In genomic region chr1:149449801-149450493, GRCm38 (mm10) we compare ENCODE assay signal across 16 mouse cellular contexts.
DNase-seq lines count a peak whose midpoint lies in the region; ATAC-seq lines count a peak whose summit lies in the region.
"Had no signal": no experiment of that assay in that cellular context is flagged by ENCODE, and none has a peak within 500 bp of the region (broad histone marks: within the 10 kb centered on the region; RNA-seq: fewer than 3 reads in every experiment).

No protein-coding gene starts in this region.

- WGBS in forebrain, embryonic 13.5 days: 79% methylated on average over 2 of the region's 2 CpGs
- WGBS in forebrain, embryonic 11.5 days: 93% methylated on average over 2 of the region's 2 CpGs
- 65% methylated on average over 2 of the region's 2 CpGs for WGBS in hindbrain, embryonic 16.5 days
- 82% methylated on average over 2 of the region's 2 CpGs for WGBS in hindbrain, embryonic 13.5 days
- WGBS in forebrain, embryonic 16.5 days: 78% methylated on average over 2 of the region's 2 CpGs

- 0 out of 2 replicates have a peak, but pooled peaks have one; percentile 41 for ATAC-seq in forebrain, embryonic 13.5 days
- no peak for ATAC-seq in forebrain, embryonic 11.5 days (replicated peaks; ENCODE audit: low FRiP score)
- ATAC-seq in hindbrain, embryonic 16.5 days: peak; percentile 91
- ATAC-seq in hindbrain, embryonic 13.5 days (ENCODE audit: low FRiP score): no peak
- peak; percentile 57 for ATAC-seq in forebrain, embryonic 16.5 days
- ATAC-seq: liver, embryonic 12.5 days had no signal

- H3K4me3 ChIP-seq in forebrain, embryonic 13.5 days: no peak overlapping the region
- no peak overlapping the region for H3K4me3 ChIP-seq in forebrain, embryonic 11.5 days (ENCODE audit: low read depth, low read length)
- H3K4me3 ChIP-seq in hindbrain, embryonic 16.5 days (ENCODE audit: low read length): no peak overlapping the region
- no peak overlapping the region for H3K4me3 ChIP-seq in hindbrain, embryonic 13.5 days
- H3K4me3 ChIP-seq in forebrain, embryonic 16.5 days (replicated peaks; ENCODE audit: low read length): no peak overlapping the region
- H3K4me3 ChIP-seq: heart, embryonic 15.5 days; limb, embryonic 12.5 days; liver, embryonic 12.5 days had no signal

- no peak overlapping the region for H3K9ac ChIP-seq in forebrain, embryonic 13.5 days
- H3K9ac ChIP-seq in forebrain, embryonic 11.5 days (ENCODE audit: low read length): no peak overlapping the region
- H3K9ac ChIP-seq in hindbrain, embryonic 16.5 days (ENCODE audit: low read depth, low read length): no peak overlapping the region
- H3K9ac ChIP-seq in hindbrain, embryonic 13.5 days: no peak overlapping the region
- no peak overlapping the region for H3K9ac ChIP-seq in forebrain, embryonic 16.5 days (replicated peaks; ENCODE audit: low read depth, low read length)
- H3K9ac ChIP-seq: heart, embryonic 15.5 days; limb, embryonic 12.5 days; liver, embryonic 12.5 days had no signal

- H3K27me3 ChIP-seq in forebrain, embryonic 13.5 days: no peaks in the 10 kb centered on the region
- H3K27me3 ChIP-seq in forebrain, embryonic 11.5 days (ENCODE audit: control insufficient read depth, insufficient read depth, low read length): no peaks in the 10 kb centered on the region
- H3K27me3 ChIP-seq in hindbrain, embryonic 16.5 days (replicated peaks; ENCODE audit: control insufficient read depth, insufficient read depth, low read length): no peaks in the 10 kb centered on the region
- no peaks in the 10 kb centered on the region for H3K27me3 ChIP-seq in hindbrain, embryonic 13.5 days
- H3K27me3 ChIP-seq in forebrain, embryonic 16.5 days (replicated peaks; ENCODE audit: control insufficient read depth, insufficient read depth, low read length): no peaks in the 10 kb centered on the region
- H3K27me3 ChIP-seq: heart, embryonic 15.5 days; limb, embryonic 12.5 days; liver, embryonic 12.5 days had no signal

- no peak for DNase-seq in forebrain, embryonic 11.5 days (ENCODE audit: low spot score)
- peak; percentile 37 for DNase-seq in brain, adult 2 months (ENCODE audit: low read depth, low spot score)
- no peak for DNase-seq in spleen, postnatal 36 days (ENCODE audit: low spot score in 2 of 2)
- DNase-seq: adrenal gland, postnatal 36 days; gastrocnemius, postnatal 25 days; kidney, adult 11 months; lung, adult 2 months; right cerebral cortex, postnatal 4 days had no signal

- no peak overlapping the region for H3K27ac ChIP-seq in forebrain, embryonic 13.5 days
- no peak overlapping the region for H3K27ac ChIP-seq in forebrain, embryonic 11.5 days (ENCODE audit: low read depth, low read length)
- peak overlapping the region; percentile 52; the same call in 1 of the 2 replicates for H3K27ac ChIP-seq in hindbrain, embryonic 16.5 days (ENCODE audit: low read depth, low read length)
- no peak overlapping the region for H3K27ac ChIP-seq in hindbrain, embryonic 13.5 days
- peak overlapping the region; percentile 48; the same call in 1 of the 2 replicates for H3K27ac ChIP-seq in forebrain, embryonic 16.5 days (ENCODE audit: low read length)
- H3K27ac ChIP-seq: heart, embryonic 15.5 days; limb, embryonic 12.5 days; liver, embryonic 12.5 days; stomach, postnatal 0 days had no signal

- no peaks in the 10 kb centered on the region for H3K4me1 ChIP-seq in forebrain, embryonic 13.5 days
- no peaks in the 10 kb centered on the region for H3K4me1 ChIP-seq in forebrain, embryonic 11.5 days (replicated peaks; ENCODE audit: control insufficient read depth, insufficient read depth, low read length)
- no peaks in the 10 kb centered on the region for H3K4me1 ChIP-seq in hindbrain, embryonic 16.5 days (ENCODE audit: control insufficient read depth, insufficient read depth, low read depth, low read length)
- no peaks in the 10 kb centered on the region for H3K4me1 ChIP-seq in hindbrain, embryonic 13.5 days (replicated peaks)
- 0 out of 2 replicates have a peak, but pooled peaks cover 2% of the 10 kb centered on the region for H3K4me1 ChIP-seq in forebrain, embryonic 16.5 days (replicated peaks; ENCODE audit: control insufficient read depth, insufficient read depth, low read length)
- H3K4me1 ChIP-seq: heart, embryonic 15.5 days; limb, embryonic 12.5 days; liver, embryonic 12.5 days had no signal

- no peak overlapping the region for H3K4me2 ChIP-seq in forebrain, embryonic 13.5 days
- no peak overlapping the region for H3K4me2 ChIP-seq in forebrain, embryonic 11.5 days (ENCODE audit: low read depth, low read length, severe bottlenecking)
- no peak overlapping the region for H3K4me2 ChIP-seq in hindbrain, embryonic 16.5 days (ENCODE audit: low read length)
- H3K4me2 ChIP-seq in hindbrain, embryonic 13.5 days: no peak overlapping the region
- no peak overlapping the region for H3K4me2 ChIP-seq in forebrain, embryonic 16.5 days (ENCODE audit: low read length)
- H3K4me2 ChIP-seq: heart, embryonic 15.5 days; limb, embryonic 12.5 days; liver, embryonic 12.5 days had no signal

- H3K9me3 ChIP-seq in forebrain, embryonic 13.5 days (replicated peaks): no peaks in the 10 kb centered on the region
- H3K9me3 ChIP-seq in forebrain, embryonic 11.5 days (ENCODE audit: control insufficient read depth, low read length): no peaks in the 10 kb centered on the region
- no peaks in the 10 kb centered on the region for H3K9me3 ChIP-seq in hindbrain, embryonic 16.5 days (ENCODE audit: control insufficient read depth, low read length)
- no peaks in the 10 kb centered on the region for H3K9me3 ChIP-seq in hindbrain, embryonic 13.5 days
- no peaks in the 10 kb centered on the region for H3K9me3 ChIP-seq in forebrain, embryonic 16.5 days (ENCODE audit: control insufficient read depth, low read length)
- H3K9me3 ChIP-seq: heart, embryonic 15.5 days; limb, embryonic 12.5 days; liver, embryonic 12.5 days had no signal

- H3K36me3 ChIP-seq in forebrain, embryonic 13.5 days (ENCODE audit: poor library complexity, severe bottlenecking): no peaks in the 10 kb centered on the region
- H3K36me3 ChIP-seq in forebrain, embryonic 11.5 days (ENCODE audit: control insufficient read depth, insufficient read depth, low read length): no peaks in the 10 kb centered on the region
- H3K36me3 ChIP-seq in hindbrain, embryonic 16.5 days (ENCODE audit: control insufficient read depth, insufficient read depth, low read length): no peaks in the 10 kb centered on the region
- no peaks in the 10 kb centered on the region for H3K36me3 ChIP-seq in hindbrain, embryonic 13.5 days
- no peaks in the 10 kb centered on the region for H3K36me3 ChIP-seq in forebrain, embryonic 16.5 days (ENCODE audit: control insufficient read depth, insufficient read depth)
- H3K36me3 ChIP-seq: heart, embryonic 15.5 days; limb, embryonic 12.5 days; liver, embryonic 12.5 days had no signal

Comparison
In these comparisons a context has a peak if more than half of its experiments do, and no peak if none do; other contexts are left out.
1. ATAC-seq: peak in forebrain, embryonic 13.5 days (single experiment), hindbrain, embryonic 16.5 days (single experiment) and forebrain, embryonic 16.5 days (single experiment); none in forebrain, embryonic 11.5 days (single experiment) and hindbrain, embryonic 13.5 days (single experiment).
2. H3K27ac ChIP-seq: peak in hindbrain, embryonic 16.5 days (single experiment) and forebrain, embryonic 16.5 days (single experiment); none in forebrain, embryonic 13.5 days (single experiment), forebrain, embryonic 11.5 days (single experiment) and hindbrain, embryonic 13.5 days (single experiment).